Mouse (Mus musculus): Measurements from ENCODE around the gene Ssxa1. TPM values are rescaled to one million over a fixed set of nuclear protein-coding genes. Genes with fewer than 3 reads are reported as not detected.
"Not testable (repeated sequence)": the region's sequence is repeated elsewhere in the genome, so short reads cannot be mapped to it uniquely, and the experiment has no call there.

The Ssxa1 gene
- polyA plus RNA-seq (2014; fragmentation: Nextera tagmentation; extraction: Ambion mirVana) = not detected in 2 replicates

GRCm38 (mm10) chrX:21115520-21115919 lies at the start of gene Ssxa1:
TSS of gene Ssxa1 (plus strand) at chrX:21115820.
- H3K4me3 ChIP-seq (ENCODE audit: low read depth, low read length) = no peak within 1 kb of the TSS
- no peaks in the 10 kb centered on the region for H3K36me3 ChIP-seq (ENCODE audit: control insufficient read depth, insufficient read depth, low read length)
- DNase-seq (ENCODE audit: low spot score) = no peak
- H3K9me3 ChIP-seq (ENCODE audit: control insufficient read depth, low read length) = no peaks in the 10 kb centered on the region
- H3K4me2 ChIP-seq (ENCODE audit: low read depth) = no peak within 1 kb of the TSS
- ATAC-seq (ENCODE audit: insufficient read depth, low FRiP score, low TSS enrichment) = no peak
- no peaks in the 10 kb centered on the region for H3K4me1 ChIP-seq (ENCODE audit: control insufficient read depth, insufficient read depth, low read length)
- 81% methylated on average over 4 of the region's 4 CpGs for WGBS
- no peaks in the 10 kb centered on the region for H3K27me3 ChIP-seq (ENCODE audit: control insufficient read depth, insufficient read depth, low read length)
- H3K9ac ChIP-seq (ENCODE audit: low read length) = no peak within 1 kb of the TSS
- H3K27ac ChIP-seq (ENCODE audit: low read depth, low read length) = no peak within 1 kb of the TSS

DNA sequence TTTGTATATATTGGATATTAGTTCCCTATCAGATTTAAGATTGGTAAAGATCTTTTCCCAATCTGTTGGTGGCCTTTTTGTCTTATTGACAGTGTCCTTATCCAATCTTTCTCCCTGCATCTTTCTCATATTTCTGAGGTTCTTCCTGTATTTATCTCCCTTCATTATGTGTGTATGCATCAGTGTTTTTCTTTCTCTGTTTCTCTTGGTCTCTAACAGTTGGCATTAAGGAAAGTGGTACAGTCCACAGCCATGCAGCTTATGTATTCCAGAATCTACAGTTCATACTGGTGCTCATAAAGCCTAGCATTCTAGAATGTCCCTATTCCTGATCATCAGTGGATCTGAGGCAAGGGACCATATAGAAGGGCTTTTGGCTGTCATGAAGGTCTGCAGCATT lies 47.5 kb upstream of the Ssxa1 start, which contains the start of gene Spaca5:
Spaca5 (plus strand) TSS at position 301 of the 400 bp plus-strand sequence.
- ATAC-seq (ENCODE audit: insufficient read depth, low FRiP score, low TSS enrichment) = no peak

DNA sequence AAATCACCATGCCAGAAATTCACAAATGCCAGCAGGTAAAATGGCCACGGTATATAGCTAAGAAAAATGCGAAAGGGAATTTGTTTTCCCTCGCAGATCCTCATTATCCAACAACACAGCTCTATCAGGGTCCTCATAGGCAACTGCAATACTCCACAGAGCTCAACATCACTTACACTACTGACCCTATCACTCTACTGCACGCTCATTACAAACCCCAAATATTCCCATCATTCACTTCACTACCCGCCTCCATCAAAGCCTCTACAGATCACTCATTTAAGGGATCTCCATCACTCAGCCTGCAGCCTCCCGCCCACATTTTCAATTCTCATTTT lies 27.0 kb upstream of the Ssxa1 start:
- Histone ChIP-seq H3K27me3 (ENCODE audit: control insufficient read depth, insufficient read depth, low read length) (no peaks in the 10 kb centered on the region), H3K4me2 (ENCODE audit: low read depth) (peak overlapping the region; percentile 42), H3K36me3 (ENCODE audit: control insufficient read depth, insufficient read depth, low read length) (no peaks in the 10 kb centered on the region), H3K9me3 (ENCODE audit: control insufficient read depth, low read length) (no peaks in the 10 kb centered on the region), H3K4me1 (ENCODE audit: control insufficient read depth, insufficient read depth, low read length) (no peaks in the 10 kb centered on the region), H3K4me3 (ENCODE audit: low read depth, low read length) (peak overlapping the region; percentile 39), H3K27ac (ENCODE audit: low read depth, low read length) (no peak overlapping the region), H3K9ac (ENCODE audit: low read length) (peak overlapping the region; percentile 33)
- 27% methylated on average over 6 of the region's 6 CpGs for WGBS
- DNase-seq (ENCODE audit: low spot score) (no peak), ATAC-seq (ENCODE audit: insufficient read depth, low FRiP score, low TSS enrichment) (peak; percentile 52)

More for the DNA sequence above, 47.5 kb upstream of the Ssxa1 start, which contains the start of gene Spaca5:
- H3K27me3 ChIP-seq (ENCODE audit: control insufficient read depth, insufficient read depth, low read length) = no peaks in the 10 kb centered on the region
- no peak for DNase-seq (ENCODE audit: low spot score)
- no peak within 1 kb of the TSS for H3K4me2 ChIP-seq (ENCODE audit: low read depth)
- H3K4me3 ChIP-seq (ENCODE audit: low read depth, low read length) = no peak within 1 kb of the TSS
- no peak within 1 kb of the TSS for H3K9ac ChIP-seq (ENCODE audit: low read length)
- no peaks in the 10 kb centered on the region for H3K4me1 ChIP-seq (ENCODE audit: control insufficient read depth, insufficient read depth, low read length)
- no peaks in the 10 kb centered on the region for H3K9me3 ChIP-seq (ENCODE audit: control insufficient read depth, low read length)
- H3K27ac ChIP-seq (ENCODE audit: low read depth, low read length) = no peak within 1 kb of the TSS
- no peaks in the 10 kb centered on the region for H3K36me3 ChIP-seq (ENCODE audit: control insufficient read depth, insufficient read depth, low read length)

DNA sequence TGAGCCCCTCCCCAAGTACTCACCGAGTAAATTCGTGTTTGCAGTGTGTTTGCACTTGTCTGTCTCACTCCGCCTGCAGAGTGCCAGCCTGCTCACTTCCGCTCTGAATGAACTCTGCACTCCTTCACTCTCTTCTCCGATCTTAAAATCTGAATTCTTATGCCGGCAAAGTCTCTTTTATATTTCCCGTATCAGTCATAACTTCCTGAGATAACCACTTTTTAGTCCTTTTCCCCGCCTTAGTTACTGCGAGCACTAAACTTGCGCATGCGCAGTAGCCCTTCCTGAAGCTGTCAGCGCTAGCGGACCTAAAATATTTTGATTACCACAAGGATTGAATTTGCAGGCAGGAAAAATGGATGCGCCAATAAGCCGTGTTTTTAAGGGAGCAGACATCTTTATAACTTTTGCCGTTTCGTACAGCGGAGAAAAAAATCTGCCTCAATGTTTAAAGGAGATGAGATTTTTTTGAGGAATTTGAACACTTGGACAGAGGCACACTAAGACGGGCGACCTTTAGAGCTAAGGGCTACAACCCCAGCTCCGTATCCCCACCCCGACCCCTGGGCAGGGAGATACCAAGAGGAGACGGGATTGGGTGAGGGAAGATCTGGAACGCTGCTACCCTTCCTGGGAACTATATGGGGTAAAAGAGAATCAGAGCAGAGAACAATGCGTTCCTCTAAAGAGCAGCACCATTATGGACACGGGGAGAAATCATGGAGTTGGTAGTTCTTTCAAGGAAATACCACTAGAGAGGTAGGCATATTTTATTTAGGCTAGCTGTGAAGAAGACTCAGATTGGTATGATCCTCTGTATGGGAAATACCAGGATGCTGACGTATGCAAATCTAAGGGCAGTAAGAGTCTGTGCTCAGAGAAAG lies 26.4 kb upstream of the Ssxa1 start, which contains the start of gene Zfp300:
Zfp300 (minus strand) TSS at position 545 of the 884 bp plus-strand sequence.
- H3K27ac ChIP-seq (ENCODE audit: low read depth, low read length) = 0 out of 2 replicates have a peak within 1 kb of the TSS, but pooled peaks have one; percentile 8
- peak; percentile 72 for DNase-seq (ENCODE audit: low spot score)
- 25% methylated on average over 27 of the region's 27 CpGs for WGBS

DNA sequence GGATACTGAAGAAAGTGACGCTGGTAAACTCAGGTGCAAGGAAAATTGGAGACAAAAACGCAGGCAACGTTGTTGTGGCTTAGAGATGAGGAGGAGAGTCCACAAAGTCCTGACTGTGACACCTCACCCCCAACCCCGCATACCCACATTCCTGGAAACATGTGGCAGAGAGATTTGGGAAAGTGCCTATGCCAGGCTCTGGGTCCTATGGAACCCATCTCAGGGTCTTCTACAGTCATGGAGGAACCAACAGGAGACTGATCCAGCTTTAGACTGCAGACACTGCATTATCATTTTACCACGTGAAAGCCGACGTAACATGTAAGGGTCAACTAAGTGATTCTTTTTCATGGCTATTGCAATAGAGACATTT lies 25.8 kb upstream of the Ssxa1 start:
- 52% methylated on average over 7 of the region's 7 CpGs for WGBS
- Histone ChIP-seq H3K36me3 (ENCODE audit: control insufficient read depth, insufficient read depth, low read length) (no peaks in the 10 kb centered on the region), H3K27ac (ENCODE audit: low read depth, low read length) (no peak overlapping the region), H3K4me3 (ENCODE audit: low read depth, low read length) (peak overlapping the region; percentile 39), H3K4me1 (ENCODE audit: control insufficient read depth, insufficient read depth, low read length) (no peaks in the 10 kb centered on the region), H3K9me3 (ENCODE audit: control insufficient read depth, low read length) (no peaks in the 10 kb centered on the region), H3K4me2 (ENCODE audit: low read depth) (peak overlapping the region; percentile 42), H3K9ac (ENCODE audit: low read length) (no peak overlapping the region), H3K27me3 (ENCODE audit: control insufficient read depth, insufficient read depth, low read length) (no peaks in the 10 kb centered on the region)
- DNase-seq (ENCODE audit: low spot score) (no peak), ATAC-seq (ENCODE audit: insufficient read depth, low FRiP score, low TSS enrichment) (no peak)

More for the DNA sequence above, 26.4 kb upstream of the Ssxa1 start, which contains the start of gene Zfp300:
- peak within 1 kb of the TSS; percentile 42 for H3K4me2 ChIP-seq (ENCODE audit: low read depth)
- ATAC-seq (ENCODE audit: insufficient read depth, low FRiP score, low TSS enrichment) = peak; percentile 90
- no peaks in the 10 kb centered on the region for H3K36me3 ChIP-seq (ENCODE audit: control insufficient read depth, insufficient read depth, low read length)
- H3K9ac ChIP-seq (ENCODE audit: low read length) = peak within 1 kb of the TSS; percentile 42
- H3K4me3 ChIP-seq (ENCODE audit: low read depth, low read length) = peak within 1 kb of the TSS; percentile 39
- no peaks in the 10 kb centered on the region for H3K27me3 ChIP-seq (ENCODE audit: control insufficient read depth, insufficient read depth, low read length)
- no peaks in the 10 kb centered on the region for H3K4me1 ChIP-seq (ENCODE audit: control insufficient read depth, insufficient read depth, low read length)
- H3K9me3 ChIP-seq (ENCODE audit: control insufficient read depth, low read length) = no peaks in the 10 kb centered on the region

DNA sequence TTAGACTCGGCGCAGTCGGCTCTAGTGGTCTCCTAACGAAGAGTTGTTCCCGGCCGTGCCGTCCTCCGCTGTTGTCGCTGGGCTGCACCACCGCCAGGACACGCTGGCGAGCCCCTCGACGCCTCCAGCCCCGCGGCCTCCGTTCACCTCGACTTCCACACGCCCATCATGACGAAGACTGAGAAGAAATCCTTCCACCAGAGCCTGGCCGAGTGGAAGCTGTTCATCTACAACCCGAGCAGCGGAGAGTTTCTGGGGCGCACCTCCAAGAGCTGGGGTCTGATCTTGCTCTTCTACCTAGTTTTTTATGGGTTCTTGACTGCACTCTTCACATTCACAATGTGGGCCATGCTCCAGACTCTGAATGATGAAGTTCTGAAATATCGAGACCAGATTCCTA lies 31.1 kb downstream of the Ssxa1 start:
- not testable (repeated sequence) for DNase-seq (ENCODE audit: low spot score); ATAC-seq (ENCODE audit: insufficient read depth, low FRiP score, low TSS enrichment); H3K9ac ChIP-seq (ENCODE audit: low read length); H3K27me3 ChIP-seq (ENCODE audit: control insufficient read depth, insufficient read depth, low read length); H3K27ac ChIP-seq (ENCODE audit: low read depth, low read length); H3K4me1 ChIP-seq (ENCODE audit: control insufficient read depth, insufficient read depth, low read length); H3K4me3 ChIP-seq (ENCODE audit: low read depth, low read length); H3K36me3 ChIP-seq (ENCODE audit: control insufficient read depth, insufficient read depth, low read length); H3K4me2 ChIP-seq (ENCODE audit: low read depth); H3K9me3 ChIP-seq (ENCODE audit: control insufficient read depth, low read length)
- 92% methylated on average over 25 of the region's 25 CpGs for WGBS

Other genes with a start within 250 kb of the Ssxa1 start
- gene Timp1, start 245.7 kb upstream of the Ssxa1 start, polyA plus RNA-seq (2014; fragmentation: Nextera tagmentation; extraction: Ambion mirVana) = 10.6 and 13.5 TPM in 2 replicates
- 17.1 and 21.4 TPM in 2 replicates for gene Syn1, start 194.8 kb upstream of the Ssxa1 start, polyA plus RNA-seq (2014; fragmentation: Nextera tagmentation; extraction: Ambion mirVana)
- 3.4 and 4.1 TPM in 2 replicates for gene Cfp, start 184.3 kb upstream of the Ssxa1 start, polyA plus RNA-seq (2014; fragmentation: Nextera tagmentation; extraction: Ambion mirVana)
- gene Elk1, start 165.2 kb upstream of the Ssxa1 start, polyA plus RNA-seq (2014; fragmentation: Nextera tagmentation; extraction: Ambion mirVana) = 6.9 TPM in 2 replicates
- gene Uxt, start 153.8 kb upstream of the Ssxa1 start, polyA plus RNA-seq (2014; fragmentation: Nextera tagmentation; extraction: Ambion mirVana) = 50.2 and 52.8 TPM in 2 replicates
- 6.5 and 7.4 TPM in 2 replicates for gene Zfp182, start 53.5 kb upstream of the Ssxa1 start, polyA plus RNA-seq (2014; fragmentation: Nextera tagmentation; extraction: Ambion mirVana)
- gene Spaca5, start 47.4 kb upstream of the Ssxa1 start, polyA plus RNA-seq (2014; fragmentation: Nextera tagmentation; extraction: Ambion mirVana) = not detected in 2 replicates
- 2.5 TPM in 2 replicates for gene Zfp300, start 26.3 kb upstream of the Ssxa1 start, polyA plus RNA-seq (2014; fragmentation: Nextera tagmentation; extraction: Ambion mirVana)
- not detected in 2 replicates for gene Gm21876, start 59.8 kb downstream of the Ssxa1 start, polyA plus RNA-seq (2014; fragmentation: Nextera tagmentation; extraction: Ambion mirVana)